ENCODE assay signal across 13 mouse cellular contexts in the genomic region with DNA sequence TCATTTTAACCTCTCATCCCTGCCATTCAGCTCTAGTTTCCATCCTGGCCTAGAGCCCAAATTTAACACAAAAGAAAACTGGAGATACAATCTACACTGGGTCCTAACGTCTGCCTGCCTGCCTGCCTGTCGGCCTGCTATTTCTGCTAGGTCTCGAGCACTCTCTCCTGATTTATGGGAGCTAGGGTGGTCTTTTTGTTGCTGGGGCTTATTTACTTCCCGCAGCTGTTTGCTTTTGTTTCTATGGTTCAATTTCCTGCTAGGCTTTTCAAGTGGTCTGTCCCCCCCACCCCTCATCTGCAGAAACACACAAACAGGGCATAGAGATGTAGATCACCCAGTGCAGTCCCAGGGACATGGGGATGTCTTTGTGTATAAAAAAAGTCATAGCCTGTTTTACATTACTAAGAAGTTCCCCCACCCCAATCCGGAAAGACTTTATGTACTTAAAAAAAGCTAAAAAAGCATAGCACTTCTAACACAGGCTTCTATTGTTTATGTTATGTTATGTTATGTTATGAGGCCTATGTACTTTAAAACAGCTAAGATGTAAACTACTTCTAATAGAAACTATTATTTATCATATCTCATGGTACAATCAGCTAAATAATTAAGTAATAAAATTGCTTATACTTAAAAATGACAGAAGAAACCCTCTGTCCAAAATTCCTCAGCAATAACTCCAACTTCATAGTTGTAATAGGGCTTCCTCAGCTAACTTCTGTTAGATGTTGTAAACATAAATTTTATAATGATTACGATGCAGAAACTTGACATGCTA. TPM values are rescaled to one million over a fixed set of nuclear protein-coding genes. Genes with fewer than 3 reads are reported as not detected.
A peak's percentile ranks its signal among the peaks of the same experiment; 100 is the strongest.
DNase-seq lines count a peak whose midpoint lies in the region; ATAC-seq and TF ChIP-seq lines count a peak whose summit lies in the region.
"Had no signal": no experiment of that assay in that cellular context is flagged by ENCODE, and none has a peak within 500 bp of the region (broad histone marks: within the 10 kb centered on the region; RNA-seq: fewer than 3 reads in every experiment).

No protein-coding gene starts in this region.

- no peaks in the 10 kb centered on the region for H3K79me2 ChIP-seq in heart, adult 2 months (replicated peaks; ENCODE audit: control insufficient read depth, insufficient read depth, low read length)

- peak; percentile 89 for ATAC-seq in hindbrain, embryonic 13.5 days (ENCODE audit: low FRiP score)
- peak; percentile 70 for ATAC-seq in midbrain, embryonic 15.5 days (replicated peaks)
- ATAC-seq: Patski had no signal

- WGBS in hindbrain, embryonic 13.5 days = 18% methylated on average over 6 of the region's 6 CpGs
- 19% methylated on average over 6 of the region's 6 CpGs for WGBS in midbrain, embryonic 15.5 days
- WGBS in heart, adult 2 months = 36% methylated on average over 6 of the region's 6 CpGs

- no peak overlapping the region for H3K4me2 ChIP-seq in hindbrain, embryonic 13.5 days
- no peak overlapping the region for H3K4me2 ChIP-seq in midbrain, embryonic 15.5 days

- 0 out of 2 replicates have a peak overlapping the region, but pooled peaks have one; percentile 1 for H3K9ac ChIP-seq in hindbrain, embryonic 13.5 days
- H3K9ac ChIP-seq in midbrain, embryonic 15.5 days = no peak overlapping the region
- H3K9ac ChIP-seq in heart, adult 2 months (ENCODE audit: low read depth, low read length) = no peak overlapping the region

- peak overlapping the region; percentile 5; the same call in 1 of the 2 replicates for H3K27ac ChIP-seq in hindbrain, embryonic 13.5 days
- H3K27ac ChIP-seq in midbrain, embryonic 15.5 days = 0 out of 2 replicates have a peak overlapping the region, but pooled peaks have one; percentile 11
- H3K27ac ChIP-seq in heart, adult 2 months = no peak overlapping the region

- H3K4me3 ChIP-seq in hindbrain, embryonic 13.5 days = no peak overlapping the region
- H3K4me3 ChIP-seq in midbrain, embryonic 15.5 days = no peak overlapping the region
- no peak overlapping the region for H3K4me3 ChIP-seq in heart, adult 2 months

- H3K4me1 ChIP-seq in hindbrain, embryonic 13.5 days (replicated peaks) = 0 out of 2 replicates have a peak, but pooled peaks cover 3% of the 10 kb centered on the region
- H3K4me1 ChIP-seq in midbrain, embryonic 15.5 days = 0 out of 2 replicates have a peak, but pooled peaks cover 8% of the 10 kb centered on the region
- H3K4me1 ChIP-seq in heart, adult 2 months (ENCODE audit: control insufficient read depth, insufficient read depth, low read length) = no peaks in the 10 kb centered on the region

- 0 out of 2 replicates have a peak, but pooled peaks cover 2% of the 10 kb centered on the region for H3K27me3 ChIP-seq in hindbrain, embryonic 13.5 days
- H3K27me3 ChIP-seq in midbrain, embryonic 15.5 days (replicated peaks) = no peaks in the 10 kb centered on the region
- no peaks in the 10 kb centered on the region for H3K27me3 ChIP-seq in heart, adult 2 months (ENCODE audit: control insufficient read depth, insufficient read depth, low read length)
- H3K27me3 ChIP-seq: Patski had no signal

- no peak for TF ChIP-seq POLR2A in heart, adult 2 months (IDR thresholded peaks at IDR 0.05; ENCODE audit: insufficient read depth, low read depth, low read length)

- no peak for TF ChIP-seq EP300 in heart, adult 2 months (IDR thresholded peaks at IDR 0.05; ENCODE audit: insufficient read depth, low read depth, low read length)

- H3K9me3 ChIP-seq in hindbrain, embryonic 13.5 days = no peaks in the 10 kb centered on the region
- H3K9me3 ChIP-seq in midbrain, embryonic 15.5 days = no peaks in the 10 kb centered on the region

- no peaks in the 10 kb centered on the region for H3K36me3 ChIP-seq in hindbrain, embryonic 13.5 days
- H3K36me3 ChIP-seq in midbrain, embryonic 15.5 days (replicated peaks) = no peaks in the 10 kb centered on the region
- H3K36me3 ChIP-seq in heart, adult 2 months (ENCODE audit: control insufficient read depth, insufficient read depth, low read length) = no peaks in the 10 kb centered on the region

- TF ChIP-seq CTCF in heart, adult 2 months (IDR thresholded peaks at IDR 0.05) = no peak

- peak; percentile 16 for DNase-seq in Muller cell, postnatal 12 days (ENCODE audit: inconsistent ontology term)
- peak; percentile 26 for DNase-seq in embryo, embryonic 11.5 days (ENCODE audit: low read depth, low spot score)
- no peak for DNase-seq in left cerebral cortex, adult 9 months (ENCODE audit: low spot score in 2 of 2)
- no peak for DNase-seq in gastrocnemius, postnatal 14 days
- DNase-seq in adrenal gland, postnatal 4 days (ENCODE audit: low spot score in 2 of 2) = no peak
- DNase-seq in heart, adult 2 months = no peak
- DNase-seq: kidney, adult 18-20 months; lung, adult 2 months; thymus, postnatal 25 days had no signal

- intact Hi-C loops in gastrocnemius, postnatal 14 days (cut with DNase I; ENCODE audit: low total_unique reads) = no loop called here
- intact Hi-C loops in heart, adult 2 months (cut with DNase I) = no loop called here

RNA-seq across cellular contexts. Expression of gene Olfr24, which starts 41.7 kb away (rescaled TPM):
- not detected in 2 replicates for polyA plus RNA-seq in hindbrain, embryonic 13.5 days (2015; fragmentation: Nextera tagmentation; extraction: Ambion mirVana)
- not detected in 2 replicates for polyA plus RNA-seq in midbrain, embryonic 15.5 days (2015; fragmentation: Nextera tagmentation; extraction: Ambion mirVana)
- not detected for total RNA-seq in gastrocnemius, postnatal 14 days (2021)
- total RNA-seq in adrenal gland, postnatal 4 days (2021) = not detected
- total RNA-seq in heart, adult 2 months (2021) = not detected
- polyA plus RNA-seq in heart, adult 2 months (2012; rRNA removed) = not detected in 2 replicates
- total RNA-seq: gastrocnemius, adult 18-20 months had no signal
- polyA plus RNA-seq: lung, adult 2 months; Patski had no signal

RNA-seq across cellular contexts. Expression of gene Muc16, which starts 47.8 kb away (rescaled TPM):
- polyA plus RNA-seq in hindbrain, embryonic 13.5 days (2015; fragmentation: Nextera tagmentation; extraction: Ambion mirVana) = not detected in 2 replicates
- polyA plus RNA-seq in midbrain, embryonic 15.5 days (2015; fragmentation: Nextera tagmentation; extraction: Ambion mirVana) = not detected in 2 replicates
- not detected for total RNA-seq in gastrocnemius, postnatal 14 days (2021)
- 1 to 10 TPM; 5.4 TPM for total RNA-seq in adrenal gland, postnatal 4 days (2021)
- total RNA-seq in heart, adult 2 months (2021) = 1 to 10 TPM; 5.1 to 6.6 TPM
- 3.9 and 5.1 TPM in 2 replicates for polyA plus RNA-seq in heart, adult 2 months (2012; rRNA removed)
- polyA plus RNA-seq: Patski had no signal

Comparison
In these comparisons a context has a peak if more than half of its experiments do, and no peak if none do; other contexts are left out.
1. DNase-seq: peak in Muller cell, postnatal 12 days (single experiment) and embryo, embryonic 11.5 days (single experiment); none in left cerebral cortex, adult 9 months (0 of 2), gastrocnemius, postnatal 14 days (single experiment), adrenal gland, postnatal 4 days (0 of 2) and heart, adult 2 months (0 of 2).
2. RNA of gene Muc16, which starts 47.8 kb away (total RNA-seq): 5.1 to 6.6 TPM in heart, adult 2 months and 5.4 TPM in adrenal gland, postnatal 4 days; not detected in gastrocnemius, postnatal 14 days; every median in the first group is over 4 times any median in the second.